Mouse (Mus musculus) splenic B cell, adult 2 months (primary cell): ENCODE results near the gene Cdh1.
"Not testable (repeated sequence)": the region's sequence is repeated elsewhere in the genome, so short reads cannot be mapped to it uniquely, and the experiment has no call there.

Source experiments
- DNase-seq: peaks from one replicate; pipeline ENCODE4 v3.0.0-alpha.2; 2011; ENCODE audit warnings: low read depth, low spot score
- H3K27me3 ChIP-seq: 2 replicates; pipeline ENCODE4 v1.6.1; 2012; ENCODE audit warnings: mild to moderate bottlenecking, low read length, moderate library complexity, mixed read lengths; ENCODE audit not compliant: control insufficient read depth, poor library complexity, insufficient read depth, severe bottlenecking
- H3K36me3 ChIP-seq: 2 replicates; pipeline ENCODE4 v1.6.1; 2012; ENCODE audit warnings: mild to moderate bottlenecking, low read length, moderate library complexity, mixed read lengths; ENCODE audit not compliant: control insufficient read depth, poor library complexity, insufficient read depth, severe bottlenecking

Gene Cdh1

DNA sequence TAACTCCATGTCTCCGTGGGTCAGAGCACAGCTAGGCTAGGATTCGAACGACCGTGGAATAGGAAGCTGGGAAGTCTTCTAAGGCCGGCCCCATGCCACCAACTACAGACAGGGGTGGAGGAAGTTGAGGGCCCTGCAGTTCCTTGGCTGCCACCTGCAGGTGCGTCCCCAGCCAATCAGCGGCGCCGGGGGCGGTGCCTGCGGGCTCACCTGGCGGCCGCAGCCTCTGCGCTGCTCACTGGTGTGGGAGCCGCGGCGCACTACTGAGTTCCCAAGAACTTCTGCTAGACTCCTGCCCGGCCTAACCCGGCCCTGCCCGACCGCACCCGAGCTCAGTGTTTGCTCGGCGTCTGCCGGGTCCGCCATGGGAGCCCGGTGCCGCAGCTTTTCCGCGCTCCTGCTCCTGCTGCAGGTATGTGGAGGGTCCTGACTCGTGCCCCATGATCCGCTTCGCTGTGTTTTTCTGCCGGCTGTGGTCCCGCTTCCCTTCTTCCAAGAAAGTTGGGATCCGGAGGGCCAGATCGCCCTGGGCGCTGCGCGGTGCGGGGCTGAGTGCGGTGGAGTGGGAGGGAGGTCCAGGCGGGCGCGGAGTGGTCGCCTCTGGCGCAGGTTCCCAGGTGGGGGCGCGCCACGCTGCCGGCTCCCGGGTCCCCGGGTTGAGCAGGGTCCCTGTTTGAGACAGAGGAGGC, at the start of gene Cdh1:
Cdh1 (plus strand) TSS at position 221 of the 689 bp plus-strand sequence.
- 0 out of 2 replicates have a peak, but pooled peaks cover 3% of the 10 kb centered on the region for H3K27me3 ChIP-seq
- no peaks in the 10 kb centered on the region for H3K36me3 ChIP-seq
- peak; percentile 4 for DNase-seq

DNA sequence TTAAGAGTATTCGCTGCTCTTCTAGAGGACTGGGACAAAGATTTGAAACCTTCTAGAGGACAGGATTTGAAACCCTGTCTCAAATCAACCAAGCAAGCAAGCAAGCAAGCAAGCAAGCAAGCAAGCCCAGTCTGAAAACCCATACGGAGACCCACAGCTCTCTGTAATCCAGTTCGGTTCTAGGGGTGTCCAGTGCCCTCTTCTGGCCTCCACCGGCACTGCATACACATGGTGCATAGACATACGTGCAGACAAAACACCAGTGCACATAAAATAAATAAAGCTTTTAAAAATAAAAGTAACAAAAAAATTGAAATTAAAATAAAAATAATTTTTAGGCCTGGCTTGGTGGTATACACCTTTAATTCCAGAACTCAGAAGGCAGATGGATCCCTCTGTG, 49.1 kb upstream of the Cdh1 start:
- no peaks in the 10 kb centered on the region for H3K27me3 ChIP-seq
- no peak for DNase-seq
- H3K36me3 ChIP-seq = no peaks in the 10 kb centered on the region

DNA sequence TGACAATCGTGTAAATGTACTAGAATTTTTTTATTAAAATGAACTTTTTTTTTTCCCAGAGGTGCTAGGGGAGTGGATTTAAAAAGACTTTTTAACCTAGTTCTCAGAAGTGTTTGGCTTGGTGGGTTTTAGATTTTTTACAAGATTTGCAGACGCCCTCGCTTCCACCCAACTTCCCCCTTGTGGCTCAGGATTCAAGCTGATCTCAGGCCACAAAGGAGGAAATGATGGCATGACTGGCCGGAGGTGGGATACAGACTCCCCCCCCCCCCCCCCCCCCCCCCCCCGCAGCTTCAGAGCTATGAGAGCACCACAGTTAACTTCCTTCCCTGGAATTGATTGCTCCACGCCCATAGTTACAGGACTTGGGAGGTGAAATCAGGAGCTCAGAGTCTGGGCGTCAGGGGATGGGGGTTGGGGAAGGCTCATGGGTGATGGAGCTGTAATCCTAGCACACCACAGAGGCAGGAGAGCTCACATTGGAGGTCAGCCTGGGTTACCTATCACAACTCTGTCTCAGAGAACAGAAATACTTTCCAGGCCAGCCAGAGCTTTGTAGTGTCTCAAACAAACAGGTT, 47.0 kb upstream of the Cdh1 start:
- no peaks in the 10 kb centered on the region for H3K36me3 ChIP-seq

DNA sequence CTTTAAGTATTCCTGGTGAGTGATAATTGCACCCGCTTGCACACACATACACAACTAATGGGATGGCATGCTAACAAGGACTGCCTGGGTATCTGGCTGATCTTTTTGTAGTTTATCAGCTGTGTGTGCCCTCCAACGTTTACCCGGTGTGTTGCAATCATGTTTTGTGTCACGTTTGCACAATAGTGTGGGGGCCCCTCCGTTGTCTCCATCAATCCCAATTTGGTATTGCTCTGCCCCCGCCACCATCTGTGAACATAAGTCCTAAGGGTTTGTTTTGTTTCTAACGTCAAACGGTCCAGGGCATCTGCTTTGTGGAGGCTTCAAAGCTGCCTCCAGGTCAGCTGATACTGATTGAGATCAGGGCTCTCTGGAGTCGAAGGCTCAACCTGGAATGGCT, 43.3 kb upstream of the Cdh1 start:
- no peaks in the 10 kb centered on the region for H3K36me3 ChIP-seq
- no peak for DNase-seq
- H3K27me3 ChIP-seq = no peaks in the 10 kb centered on the region

More for the DNA sequence above, 47.0 kb upstream of the Cdh1 start:
- DNase-seq = no peak
- H3K27me3 ChIP-seq = no peaks in the 10 kb centered on the region

DNA sequence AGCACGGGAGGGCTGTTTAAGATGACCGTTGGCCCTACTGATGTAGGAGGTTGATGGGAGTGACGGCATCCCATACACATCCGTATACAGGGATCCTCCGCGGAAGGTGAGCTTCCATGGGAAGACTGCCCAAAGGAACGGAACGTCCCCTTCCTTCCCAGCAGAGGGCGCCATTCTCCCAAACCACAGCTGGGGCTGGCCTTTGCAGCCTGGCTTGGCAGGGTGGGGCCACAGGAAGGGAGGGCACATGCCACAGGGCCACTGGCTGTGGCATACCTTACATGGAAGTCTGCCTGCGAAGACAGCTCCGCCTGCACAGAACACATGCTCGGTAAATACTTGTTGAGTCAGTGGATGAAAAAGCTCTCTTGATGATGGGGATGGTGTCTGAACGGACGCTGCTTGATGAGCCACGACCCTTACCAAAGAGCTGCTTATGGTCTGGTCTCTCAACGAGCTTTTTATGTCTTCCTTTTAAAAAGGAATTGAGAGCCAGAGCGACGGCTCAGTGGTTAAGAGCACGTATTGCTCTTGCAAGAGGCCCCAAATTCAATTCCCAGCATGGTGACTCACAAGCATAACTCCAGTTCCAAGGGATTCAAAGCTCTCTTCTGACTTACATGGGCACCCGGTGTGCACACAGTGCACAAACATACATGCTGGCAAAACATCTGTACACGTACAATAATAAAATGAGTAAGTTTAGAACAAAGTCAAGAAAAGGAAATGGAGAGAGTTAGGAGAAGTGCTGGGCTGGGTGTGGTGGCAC, 41.9 kb upstream of the Cdh1 start:
- Histone ChIP-seq H3K27me3 (no peaks in the 10 kb centered on the region), H3K36me3 (no peaks in the 10 kb centered on the region)
- peak; percentile 42 for DNase-seq

DNA sequence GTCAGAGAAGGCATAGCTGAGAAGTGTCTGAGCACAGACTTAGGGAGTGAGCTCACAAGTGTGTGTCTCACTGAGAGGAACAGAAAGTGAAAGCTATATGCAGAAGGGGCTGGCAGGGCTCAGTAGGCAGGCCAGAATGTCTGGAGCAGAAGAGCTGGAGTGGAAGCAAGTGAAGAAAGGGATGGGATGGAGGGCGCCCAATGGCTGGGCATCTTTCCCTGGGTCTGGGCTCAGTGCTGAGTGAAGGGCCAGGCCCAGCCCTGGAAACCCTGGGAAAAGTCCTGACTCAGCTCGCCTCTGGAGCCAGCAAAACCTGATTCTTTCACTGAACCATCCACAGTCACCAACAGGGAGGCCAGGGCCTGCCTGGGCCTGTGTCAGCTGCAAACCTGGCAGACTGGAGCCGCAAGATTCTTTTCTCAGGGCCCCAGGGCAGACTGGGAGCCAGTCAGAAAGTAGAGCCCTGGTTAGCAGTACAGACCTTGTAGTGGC, 39.4 kb upstream of the Cdh1 start:
- DNase-seq = peak; percentile 15
- Histone ChIP-seq H3K36me3 (no peaks in the 10 kb centered on the region), H3K27me3 (no peaks in the 10 kb centered on the region)

DNA sequence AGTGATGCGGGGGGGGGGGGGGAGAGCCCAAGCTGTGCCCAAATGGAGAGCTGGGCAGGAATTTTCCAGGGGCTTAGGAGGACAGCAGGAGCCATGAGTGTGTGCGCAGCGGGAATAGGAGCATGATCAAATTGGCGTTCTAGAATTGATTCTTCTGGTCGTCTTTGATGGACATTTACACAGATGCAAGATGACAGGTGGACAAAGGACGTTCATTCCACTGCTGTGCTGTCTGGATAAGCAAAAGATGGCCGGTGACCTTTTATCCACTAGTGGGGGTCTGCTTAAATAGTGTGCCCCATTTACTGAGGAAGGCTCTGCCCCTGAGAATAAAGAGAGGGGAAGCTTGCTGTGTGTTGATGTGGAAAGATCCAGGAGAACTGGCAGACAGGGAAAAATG, 34.1 kb upstream of the Cdh1 start:
- no peaks in the 10 kb centered on the region for H3K27me3 ChIP-seq
- DNase-seq = no peak
- H3K36me3 ChIP-seq = no peaks in the 10 kb centered on the region

DNA sequence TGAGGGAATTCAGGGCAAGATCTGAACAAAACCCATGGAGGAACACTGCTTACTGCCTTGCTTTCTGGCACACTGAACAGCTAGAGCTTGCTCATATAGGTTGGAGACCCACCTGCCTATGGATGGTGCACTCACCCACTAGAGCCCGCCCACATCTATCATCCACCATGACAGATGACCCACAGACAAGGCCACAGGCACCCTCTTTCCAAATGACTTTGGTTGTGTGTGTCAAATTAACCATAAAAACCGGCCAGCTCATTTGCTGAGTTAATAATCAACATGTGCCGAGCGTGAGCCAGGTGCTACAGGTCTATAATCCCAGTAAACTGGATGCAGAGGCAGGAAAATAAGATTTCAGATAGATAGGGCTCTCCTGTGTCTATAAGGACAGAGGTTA, 32.8 kb upstream of the Cdh1 start:
- no peak for DNase-seq

DNA sequence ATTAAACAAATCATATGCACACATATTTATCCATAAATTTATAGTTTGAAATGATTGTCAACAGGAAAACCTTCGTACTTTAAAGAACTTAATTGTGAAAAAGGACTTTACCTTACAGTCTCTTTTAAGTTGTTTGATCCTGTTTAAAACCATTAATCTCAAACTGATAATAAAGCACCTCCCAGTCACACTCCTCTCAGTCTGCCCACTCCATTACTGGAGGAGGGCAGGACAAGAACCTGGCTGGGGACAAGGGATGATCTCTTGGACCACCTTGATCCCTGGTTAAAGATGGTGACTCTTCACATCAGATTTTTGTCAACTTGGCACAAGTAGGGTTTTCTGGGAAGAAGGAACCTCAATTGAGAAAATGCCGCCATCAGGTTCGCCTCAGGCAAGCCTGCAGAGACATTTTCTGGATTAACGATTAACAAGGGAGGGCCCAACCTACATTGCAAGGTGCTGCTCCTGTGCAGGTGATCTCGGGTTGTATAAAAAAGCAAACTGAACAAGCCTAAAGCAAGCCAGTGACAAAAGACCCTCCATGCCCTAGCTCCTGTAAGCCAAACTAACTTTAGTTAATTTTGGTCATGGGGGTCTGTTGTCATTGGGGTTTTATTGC, 31.5 kb upstream of the Cdh1 start:
- H3K36me3 ChIP-seq = no peaks in the 10 kb centered on the region
- no peaks in the 10 kb centered on the region for H3K27me3 ChIP-seq
- DNase-seq = no peak

More for the DNA sequence above, 32.8 kb upstream of the Cdh1 start:
- no peaks in the 10 kb centered on the region for H3K36me3 ChIP-seq
- H3K27me3 ChIP-seq = no peaks in the 10 kb centered on the region

DNA sequence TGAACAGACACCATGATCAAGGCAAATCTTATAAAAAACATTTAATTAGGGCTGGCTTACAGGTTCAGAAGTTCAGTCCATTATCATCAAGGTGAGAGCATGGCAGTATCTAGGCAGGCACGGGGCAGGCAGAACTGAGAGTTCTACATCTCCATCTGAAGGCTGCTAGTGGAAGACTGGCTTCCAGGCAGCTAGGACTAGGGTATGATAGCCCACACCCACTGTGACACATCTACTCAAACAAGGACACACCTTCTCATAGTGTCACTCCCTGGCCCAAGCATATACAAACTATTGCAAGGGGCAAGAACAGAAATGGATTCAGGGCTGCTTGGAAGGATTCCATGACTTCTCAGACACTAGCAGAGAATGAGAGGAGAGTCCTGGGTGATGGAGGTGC, 31.0 kb upstream of the Cdh1 start:
- H3K27me3 ChIP-seq, DNase-seq, H3K36me3 ChIP-seq: not testable (repeated sequence)

DNA sequence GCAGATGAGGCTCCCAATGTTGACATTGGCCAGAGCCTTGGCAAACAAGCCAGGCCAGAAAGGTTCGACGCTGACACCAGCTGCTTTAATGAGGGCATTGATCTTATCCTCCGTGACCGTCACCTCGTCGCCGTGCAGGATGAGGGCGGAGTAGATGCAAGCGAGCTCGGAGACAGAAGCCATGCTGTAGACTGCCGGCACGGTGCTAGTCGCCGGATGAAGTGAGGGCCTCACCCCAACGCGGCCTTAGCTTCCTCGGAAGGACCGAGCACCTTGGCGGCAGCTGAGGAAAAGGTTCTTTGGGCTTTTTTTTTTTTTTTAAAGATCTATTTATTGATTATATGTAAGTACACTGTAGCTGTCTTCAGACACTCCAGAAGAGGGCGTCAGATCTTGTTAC, 30.0 kb upstream of the Cdh1 start, which contains the start of gene Gm10073:
Gm10073 (minus strand) TSS at position 294 of the 400 bp plus-strand sequence.
- H3K36me3 ChIP-seq, H3K27me3 ChIP-seq, DNase-seq: not testable (repeated sequence)

DNA sequence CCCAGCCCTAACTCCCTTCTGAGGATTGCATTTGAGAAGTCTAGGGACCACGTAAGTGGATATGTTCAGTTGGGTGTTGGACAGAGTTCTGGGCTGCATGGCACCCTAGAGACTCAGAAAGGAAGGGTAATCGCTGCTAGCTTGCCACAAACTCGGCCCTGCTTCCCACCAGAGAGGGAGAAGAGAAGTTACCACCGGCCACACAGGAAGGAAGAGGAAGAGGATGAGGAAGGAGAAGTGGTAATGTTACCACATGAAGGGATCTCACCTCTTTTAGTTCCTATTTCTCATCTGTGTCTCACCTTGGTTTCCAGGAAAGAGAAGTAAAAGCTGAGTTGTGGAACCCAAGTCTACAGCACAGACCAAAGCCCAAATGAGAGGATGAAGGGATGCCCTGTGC, 28.9 kb upstream of the Cdh1 start:
- H3K27me3 ChIP-seq = no peaks in the 10 kb centered on the region
- no peaks in the 10 kb centered on the region for H3K36me3 ChIP-seq
- no peak for DNase-seq

DNA sequence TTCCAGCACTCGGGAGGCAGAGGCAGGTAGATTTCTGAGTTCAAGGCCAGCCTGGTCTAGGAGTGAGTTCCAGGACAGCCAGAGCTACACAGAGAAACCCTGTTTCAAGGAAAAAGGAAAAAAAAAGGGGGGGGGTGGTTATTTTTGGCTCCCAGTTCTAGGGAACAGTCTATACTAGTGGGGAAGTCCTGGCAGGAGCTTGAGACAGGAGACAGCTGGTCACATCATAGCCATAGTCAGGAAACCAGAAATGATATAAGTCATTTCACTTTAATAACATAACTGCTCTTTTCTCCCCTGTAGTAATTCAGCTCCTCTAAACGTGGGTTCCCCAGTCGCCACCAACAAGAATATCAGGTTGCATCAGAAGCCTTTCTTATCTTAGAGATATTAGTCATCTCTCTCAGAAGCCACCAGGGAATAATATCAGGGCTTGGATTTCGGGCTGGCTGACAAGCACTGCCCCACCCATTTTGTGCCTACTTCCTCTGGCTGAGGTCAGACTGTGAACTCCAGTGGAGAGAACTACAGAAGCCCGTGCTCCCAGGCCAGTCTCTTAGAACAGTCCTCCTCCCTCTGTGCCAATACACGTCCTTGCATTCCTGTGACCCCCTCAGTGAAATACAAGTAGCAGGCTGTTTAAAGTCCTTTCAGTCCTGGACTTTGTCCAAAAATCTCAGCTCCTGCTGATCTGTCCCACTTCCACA, 26.1 kb upstream of the Cdh1 start:
- H3K36me3 ChIP-seq = no peaks in the 10 kb centered on the region
- DNase-seq = no peak
- no peaks in the 10 kb centered on the region for H3K27me3 ChIP-seq

DNA sequence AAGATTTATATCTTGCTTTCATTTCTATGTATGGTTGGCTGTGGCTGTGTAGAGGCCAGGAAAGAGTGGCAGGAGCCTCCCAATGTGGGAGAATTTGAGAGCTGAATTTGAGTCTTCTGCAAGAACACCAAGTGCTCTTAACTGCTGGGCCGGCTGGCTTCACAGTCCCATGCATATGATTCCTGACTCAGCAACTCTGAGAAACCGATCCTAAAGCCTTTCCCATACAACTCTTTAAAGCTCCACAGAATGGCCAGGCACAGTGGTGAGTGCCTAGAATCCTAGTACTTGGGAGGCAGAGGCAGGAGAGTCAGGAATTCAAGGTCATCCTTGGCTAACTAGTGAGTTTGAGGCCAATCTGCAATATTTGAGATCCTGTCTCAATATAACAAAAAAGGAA, 23.6 kb upstream of the Cdh1 start:
- Histone ChIP-seq H3K27me3 (no peaks in the 10 kb centered on the region), H3K36me3 (no peaks in the 10 kb centered on the region)
- DNase-seq = no peak
